Mouse (Mus musculus) cerebellum, adult 2 months (tissue): ENCODE measurements at regions not wholly inside any gene's neighbourhood (a gene's known extent, or its start where the extent isn't known, plus 50 kb on each side); places are given as distances from the start of the nearest gene placed in this dataset.

Experiments
- CTCF ChIP-seq: fragments of 200-500 bp; IDR thresholded peaks from 2 replicates; pipeline ENCODE4 v1.5.1; 2011; ENCODE audit warnings: low read depth, mild to moderate bottlenecking, control low read depth, low read length, moderate library complexity, borderline replicate concordance; ENCODE audit not compliant: insufficient read depth
- POLR2A ChIP-seq: fragments of 200-500 bp; IDR thresholded peaks from 2 replicates; pipeline ENCODE4 v1.6.1; 2011; ENCODE audit warnings: low read length, control low read depth, borderline replicate concordance; ENCODE audit not compliant: insufficient read depth

GRCm38 (mm10) chr8:92171578-92171977, 185.8 kb upstream of the Irx5 start:
- TF ChIP-seq CTCF = no peak
- no peak for TF ChIP-seq POLR2A
